Mouse (Mus musculus) megakaryocyte, embryonic 14.5 days (primary cell): ENCODE results near the gene Nln. TPM values are rescaled to one million over a fixed set of nuclear protein-coding genes. Genes with fewer than 3 reads are reported as not detected.
A peak's percentile ranks its signal among the peaks of the same experiment; 100 is the strongest.

Source experiments
- H3K27me3 ChIP-seq: replicated peaks from 2 replicates; pipeline ENCODE3; 2012; ENCODE audit warnings: inconsistent platforms
- H3K36me3 ChIP-seq: replicated peaks from 2 replicates; pipeline ENCODE3; 2012; ENCODE audit warnings: low read length, inconsistent platforms, mixed read lengths
- H3K4me1 ChIP-seq: 2 replicates; pipeline ENCODE4 v1.6.1; 2012; ENCODE audit warnings: inconsistent platforms
- H3K4me3 ChIP-seq: replicated peaks from 2 replicates; pipeline ENCODE3; 2012; ENCODE audit warnings: moderate library complexity, mild to moderate bottlenecking, inconsistent platforms
- H3K9me3 ChIP-seq: 2 replicates; pipeline ENCODE4 v1.6.1; 2012; ENCODE audit warnings: inconsistent platforms
- FLI1 ChIP-seq: IDR thresholded peaks from 2 replicates; pipeline ENCODE4 v1.6.1; 2012; ENCODE audit warnings: low read length, inconsistent platforms, mixed read lengths
- GATA1 ChIP-seq: IDR thresholded peaks from 3 replicates; pipeline ENCODE4 v1.6.1; 2012; ENCODE audit warnings: mixed read lengths, low read length, inconsistent platforms, borderline replicate concordance
- polyA plus RNA-seq: library from polyadenylated mRNA; stranded (reverse); fragments of >175 nt; gene quantifications from 2 replicates; pipeline ENCODE4 v1.2.3, GENCODE M21; 2012; ENCODE audit warnings: low replicate concordance; ENCODE audit not compliant: insufficient read depth

Gene Nln
- polyA plus RNA-seq, 1 experiment = 11.1 TPM

- Histone ChIP-seq H3K27me3 (no peaks in the 10 kb centered on the region), H3K4me1 (peaks cover 72% of the 10 kb centered on the region), H3K4me3 (no peak overlapping the region), H3K9me3 (0 out of 2 replicates have a peak, but pooled peaks cover 3% of the 10 kb centered on the region), H3K36me3 (peaks cover under 1% of the 10 kb centered on the region)
- no peak for TF ChIP-seq GATA1
- TF ChIP-seq FLI1 = no peak
These were observed 133.2 kb downstream of the Nln start for GRCm38 (mm10) chr13:103976181-103976724.

GRCm38 (mm10) chr13:103975101-103975500 is 134.3 kb downstream of the Nln start:
- Histone ChIP-seq H3K9me3 (0 out of 2 replicates have a peak, but pooled peaks cover 3% of the 10 kb centered on the region), H3K4me1 (peaks cover 67% of the 10 kb centered on the region), H3K27me3 (no peaks in the 10 kb centered on the region), H3K4me3 (no peak overlapping the region), H3K36me3 (no peaks in the 10 kb centered on the region)
- TF ChIP-seq FLI1 (no peak), GATA1 (no peak)

GRCm38 (mm10) chr13:103973977-103974376 is 135.4 kb downstream of the Nln start:
- TF ChIP-seq FLI1 = no peak
- no peak for TF ChIP-seq GATA1
- Histone ChIP-seq H3K27me3 (no peaks in the 10 kb centered on the region), H3K9me3 (0 out of 2 replicates have a peak, but pooled peaks cover 3% of the 10 kb centered on the region), H3K36me3 (no peaks in the 10 kb centered on the region), H3K4me3 (peak overlapping the region; percentile 44), H3K4me1 (peaks cover 67% of the 10 kb centered on the region)

Other genes starting within 250 kb of the Nln start
- gene Erbin, start 189.1 kb downstream of the Nln start, polyA plus RNA-seq = 1.3 and 6.6 TPM in 2 replicates
- gene Sgtb, start 127 bp upstream of the Nln start, polyA plus RNA-seq = 0.44 TPM in 1 of 2 replicates, not detected in the other
- 2.2 TPM in 1 of 2 replicates, not detected in the other for gene Trappc13, start 68.9 kb upstream of the Nln start, polyA plus RNA-seq
- 0.02 TPM in 1 of 2 replicates, not detected in the other for gene Trim23, start 69.2 kb upstream of the Nln start, polyA plus RNA-seq
- not detected in 2 replicates for gene Cenpk, start 119.0 kb upstream of the Nln start, polyA plus RNA-seq
- 1.8 TPM in 1 of 2 replicates, not detected in the other for gene Ppwd1, start 119.2 kb upstream of the Nln start, polyA plus RNA-seq
- gene Adamts6, start 178.2 kb upstream of the Nln start, polyA plus RNA-seq = 0.02 TPM in 1 of 2 replicates, not detected in the other